Mouse (Mus musculus): ENCODE data around the gene Dennd2c. TPM values are rescaled to one million over a fixed set of nuclear protein-coding genes. Genes with fewer than 3 reads are reported as not detected.
"Not testable (repeated sequence)": the region's sequence is repeated elsewhere in the genome, so short reads cannot be mapped to it uniquely, and the experiment has no call there.

Dennd2c gene
- polyA plus RNA-seq, 1 experiment = not detected

GRCm38 (mm10) chr3:103129367-103130159, 27.2 kb downstream of the Dennd2c start:
- 85% methylated on average over 8 of the region's 8 CpGs for WGBS
- TF ChIP-seq CTCF (IDR thresholded peaks at IDR 0.05; ENCODE audit: insufficient read depth, low read depth, low read length) (no peak), POLR2A (IDR thresholded peaks at IDR 0.05; ENCODE audit: insufficient read depth, low read depth, low read length) (no peak)
- Histone ChIP-seq H3K4me1 (ENCODE audit: control insufficient read depth, insufficient read depth, low read length) (no peaks in the 10 kb centered on the region; the same call in 1 of the 2 replicates), H3K27ac (ENCODE audit: insufficient read depth, low read depth, low read length) (no peak overlapping the region), H3K4me3 (ENCODE audit: insufficient read depth, low read depth, low read length) (no peak overlapping the region)

DNA sequence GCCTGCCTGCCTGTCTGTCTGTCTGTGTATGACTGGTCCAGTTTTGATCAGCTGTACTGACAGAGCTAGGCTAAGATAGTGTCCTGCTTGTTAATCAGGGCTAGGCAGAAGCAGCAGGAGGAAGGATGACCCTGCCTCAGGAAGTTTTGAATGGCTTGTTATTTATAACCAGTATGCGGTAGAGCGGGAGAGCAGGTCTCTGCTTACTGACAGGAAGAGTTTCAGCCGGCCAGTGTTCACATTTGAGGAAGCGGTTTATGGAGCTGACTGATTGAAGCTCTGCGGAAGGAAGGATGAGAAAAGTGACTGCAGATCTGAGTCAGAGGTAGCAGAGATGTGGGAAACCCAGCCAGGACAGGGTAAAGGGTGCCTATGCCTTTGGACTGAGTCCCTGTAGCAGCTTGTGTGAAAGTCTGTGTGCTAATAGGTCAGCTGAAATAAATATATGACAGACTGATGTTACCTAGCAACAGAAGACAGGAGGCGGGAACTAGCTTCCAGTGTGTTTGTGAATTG, 27.9 kb downstream of the Dennd2c start:
- 54% methylated on average over 6 of the region's 6 CpGs for WGBS
- TF ChIP-seq CTCF (IDR thresholded peaks at IDR 0.05; ENCODE audit: insufficient read depth, low read depth, low read length) = no peak
- no peak for TF ChIP-seq POLR2A (IDR thresholded peaks at IDR 0.05; ENCODE audit: insufficient read depth, low read depth, low read length)
- Histone ChIP-seq H3K27ac (ENCODE audit: insufficient read depth, low read depth, low read length) (no peak overlapping the region), H3K4me1 (ENCODE audit: control insufficient read depth, insufficient read depth, low read length) (no peaks in the 10 kb centered on the region; the same call in 1 of the 2 replicates), H3K4me3 (ENCODE audit: insufficient read depth, low read depth, low read length) (no peak overlapping the region)

GRCm38 (mm10) chr3:103133098-103133497, 30.7 kb downstream of the Dennd2c start:
- no peak for TF ChIP-seq CTCF (IDR thresholded peaks at IDR 0.05; ENCODE audit: insufficient read depth, low read depth, low read length)
- TF ChIP-seq POLR2A (IDR thresholded peaks at IDR 0.05; ENCODE audit: insufficient read depth, low read depth, low read length) = no peak
- H3K27ac ChIP-seq (ENCODE audit: insufficient read depth, low read depth, low read length) = no peak overlapping the region
- 96% methylated on average over 10 of the region's 10 CpGs for WGBS

GRCm38 (mm10) chr3:103136414-103137077, 34.1 kb downstream of the Dennd2c start:
- no peak for TF ChIP-seq CTCF (IDR thresholded peaks at IDR 0.05; ENCODE audit: insufficient read depth, low read depth, low read length)
- TF ChIP-seq POLR2A (IDR thresholded peaks at IDR 0.05; ENCODE audit: insufficient read depth, low read depth, low read length) = no peak
- 82% methylated on average over 4 of the region's 4 CpGs for WGBS
- Histone ChIP-seq H3K4me1 (ENCODE audit: control insufficient read depth, insufficient read depth, low read length) (no peaks in the 10 kb centered on the region), H3K4me3 (ENCODE audit: insufficient read depth, low read depth, low read length) (no peak overlapping the region), H3K27ac (ENCODE audit: insufficient read depth, low read depth, low read length) (no peak overlapping the region)

More at GRCm38 (mm10) chr3:103133098-103133497, 30.7 kb downstream of the Dennd2c start:
- Histone ChIP-seq H3K4me3 (ENCODE audit: insufficient read depth, low read depth, low read length) (no peak overlapping the region), H3K4me1 (ENCODE audit: control insufficient read depth, insufficient read depth, low read length) (no peaks in the 10 kb centered on the region; the same call in 1 of the 2 replicates)

- Histone ChIP-seq H3K27ac (ENCODE audit: insufficient read depth, low read depth, low read length) (no peak overlapping the region), H3K4me3 (ENCODE audit: insufficient read depth, low read depth, low read length) (no peak overlapping the region), H3K4me1 (ENCODE audit: control insufficient read depth, insufficient read depth, low read length) (no peaks in the 10 kb centered on the region)
- 59% methylated on average over 8 of the region's 8 CpGs for WGBS
- TF ChIP-seq POLR2A (IDR thresholded peaks at IDR 0.05; ENCODE audit: insufficient read depth, low read depth, low read length) = no peak
- TF ChIP-seq CTCF (IDR thresholded peaks at IDR 0.05; ENCODE audit: insufficient read depth, low read depth, low read length) = no peak
These were observed 36.6 kb downstream of the Dennd2c start for GRCm38 (mm10) chr3:103139047-103139446.

DNA sequence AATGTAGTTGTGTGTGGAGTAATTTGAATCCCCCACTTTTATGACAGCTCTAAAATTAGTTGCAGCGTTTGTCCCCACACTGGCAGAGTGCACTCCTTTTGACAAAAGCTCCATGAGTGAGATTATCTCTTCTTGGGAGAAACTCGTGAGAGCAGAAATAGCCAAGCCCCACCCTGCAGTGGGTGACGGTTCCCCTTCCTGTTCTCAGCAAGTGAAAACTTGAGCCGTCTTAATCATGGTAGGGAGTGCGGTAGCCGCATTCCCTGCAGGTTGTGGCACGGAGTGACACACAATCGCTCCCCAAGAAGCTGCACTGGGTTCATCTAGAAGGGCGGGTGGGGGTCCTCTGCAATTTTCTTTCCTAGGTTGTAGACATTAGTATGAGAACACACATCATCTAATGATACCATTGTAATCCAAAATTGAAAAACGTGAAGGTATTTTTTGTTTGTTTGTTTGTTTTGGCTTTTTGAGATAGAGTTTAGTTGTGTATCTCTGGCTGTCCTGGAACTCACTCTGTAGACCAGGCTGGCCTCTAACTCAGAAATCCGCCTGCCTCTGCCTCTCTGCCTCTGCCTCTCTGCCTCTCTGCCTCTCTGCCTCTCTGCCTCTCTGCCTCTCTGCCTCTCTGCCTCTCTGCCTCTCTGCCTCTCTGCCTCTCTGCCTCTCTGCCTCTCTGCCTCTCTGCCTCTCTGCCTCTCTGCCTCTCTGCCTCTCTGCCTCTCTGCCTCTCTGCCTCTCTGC, 37.9 kb downstream of the Dennd2c start:
- not testable (repeated sequence) for H3K4me1 ChIP-seq (ENCODE audit: control insufficient read depth, insufficient read depth, low read length); H3K4me3 ChIP-seq (ENCODE audit: insufficient read depth, low read depth, low read length); H3K27ac ChIP-seq (ENCODE audit: insufficient read depth, low read depth, low read length)
- WGBS = 62% methylated on average over 11 of the region's 11 CpGs

DNA sequence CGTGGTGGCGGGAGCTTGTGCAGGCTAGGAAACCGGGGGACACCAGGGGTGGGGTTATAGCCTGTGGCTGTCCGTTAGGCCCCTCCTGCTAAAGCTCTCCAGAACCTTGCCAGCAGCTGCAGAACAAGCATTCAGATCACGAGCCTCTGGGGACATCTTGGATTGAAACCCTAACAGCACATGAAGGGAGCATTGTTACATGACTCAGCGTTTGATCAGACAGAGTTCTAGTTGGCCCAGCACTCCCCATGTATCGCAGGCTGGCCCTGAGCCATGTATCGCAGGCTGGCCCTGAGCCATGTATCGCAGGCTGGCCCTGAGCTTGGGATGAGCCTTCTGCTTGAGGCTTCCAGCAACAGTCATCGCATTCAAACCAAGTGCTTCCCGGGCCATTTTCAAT, 38.9 kb downstream of the Dennd2c start:
- 76% methylated on average over 11 of the region's 11 CpGs for WGBS

GRCm38 (mm10) chr3:103142366-103142765, 40.0 kb downstream of the Dennd2c start:
- Histone ChIP-seq H3K27ac (ENCODE audit: insufficient read depth, low read depth, low read length) (no peak overlapping the region), H3K4me3 (ENCODE audit: insufficient read depth, low read depth, low read length) (no peak overlapping the region), H3K4me1 (ENCODE audit: control insufficient read depth, insufficient read depth, low read length) (0 out of 2 replicates have a peak, but pooled peaks cover 2% of the 10 kb centered on the region)
- TF ChIP-seq CTCF (IDR thresholded peaks at IDR 0.05; ENCODE audit: insufficient read depth, low read depth, low read length) (no peak), POLR2A (IDR thresholded peaks at IDR 0.05; ENCODE audit: insufficient read depth, low read depth, low read length) (no peak)
- WGBS = 91% methylated on average over 10 of the region's 10 CpGs

More for the DNA sequence above, 38.9 kb downstream of the Dennd2c start:
- H3K27ac ChIP-seq (ENCODE audit: insufficient read depth, low read depth, low read length) = no peak overlapping the region
- H3K4me3 ChIP-seq (ENCODE audit: insufficient read depth, low read depth, low read length) = no peak overlapping the region
- TF ChIP-seq CTCF (IDR thresholded peaks at IDR 0.05; ENCODE audit: insufficient read depth, low read depth, low read length) (no peak), POLR2A (IDR thresholded peaks at IDR 0.05; ENCODE audit: insufficient read depth, low read depth, low read length) (no peak)
- 0 out of 2 replicates have a peak, but pooled peaks cover under 1% of the 10 kb centered on the region for H3K4me1 ChIP-seq (ENCODE audit: control insufficient read depth, insufficient read depth, low read length)
